ENCODE assay signal across 15 mouse cellular contexts in genomic region chr9:89508407-89509101, GRCm38 (mm10).
A peak's percentile ranks its signal among the peaks of the same experiment; 100 is the strongest.
DNase-seq lines count a peak whose midpoint lies in the region; ATAC-seq lines count a peak whose summit lies in the region.
"Had no signal": no experiment of that assay in that cellular context is flagged by ENCODE, and none has a peak within 500 bp of the region (broad histone marks: within the 10 kb centered on the region; RNA-seq: fewer than 3 reads in every experiment).

No protein-coding gene starts in this region.

- intact Hi-C loops in heart, postnatal 14 days (cut with DNase I), result no loop called here

- H3K4me1 ChIP-seq in hindbrain, embryonic 12.5 days, result no peaks in the 10 kb centered on the region
- H3K4me1 ChIP-seq in hindbrain, embryonic 10.5 days (replicated peaks), result no peaks in the 10 kb centered on the region
- H3K4me1 ChIP-seq in neural tube, embryonic 12.5 days, result no peaks in the 10 kb centered on the region
- H3K4me1 ChIP-seq in neural tube, embryonic 15.5 days, result no peaks in the 10 kb centered on the region
- no peaks in the 10 kb centered on the region for H3K4me1 ChIP-seq in midbrain, embryonic 14.5 days (ENCODE audit: control insufficient read depth, insufficient read depth, low read length)
- H3K4me1 ChIP-seq: liver, embryonic 15.5 days had no signal

- ATAC-seq in hindbrain, embryonic 12.5 days (ENCODE audit: low FRiP score), result peak; percentile 40; the same call in 1 of the 2 replicates
- peak; percentile 30; the same call in 1 of the 2 replicates for ATAC-seq in neural tube, embryonic 12.5 days (ENCODE audit: low FRiP score, low read depth)
- ATAC-seq in neural tube, embryonic 15.5 days (ENCODE audit: low FRiP score), result no peak
- ATAC-seq in midbrain, embryonic 14.5 days (ENCODE audit: low FRiP score, low TSS enrichment), result peak; percentile 61

- no peak overlapping the region for H3K4me2 ChIP-seq in hindbrain, embryonic 12.5 days (replicated peaks)
- no peak overlapping the region for H3K4me2 ChIP-seq in neural tube, embryonic 12.5 days (replicated peaks)
- H3K4me2 ChIP-seq in neural tube, embryonic 15.5 days, result no peak overlapping the region
- no peak overlapping the region for H3K4me2 ChIP-seq in midbrain, embryonic 14.5 days (ENCODE audit: low read length)
- H3K4me2 ChIP-seq: heart, embryonic 11.5 days; liver, embryonic 15.5 days had no signal

- H3K27ac ChIP-seq in hindbrain, embryonic 12.5 days, result no peak overlapping the region
- H3K27ac ChIP-seq in hindbrain, embryonic 10.5 days, result no peak overlapping the region
- H3K27ac ChIP-seq in neural tube, embryonic 12.5 days, result no peak overlapping the region
- no peak overlapping the region for H3K27ac ChIP-seq in neural tube, embryonic 15.5 days (replicated peaks)
- no peak overlapping the region for H3K27ac ChIP-seq in midbrain, embryonic 14.5 days (replicated peaks; ENCODE audit: low read depth, low read length)
- H3K27ac ChIP-seq: liver, embryonic 15.5 days; stomach, postnatal 0 days had no signal

- no peak overlapping the region for H3K4me3 ChIP-seq in hindbrain, embryonic 12.5 days
- H3K4me3 ChIP-seq in hindbrain, embryonic 10.5 days, result no peak overlapping the region
- no peak overlapping the region for H3K4me3 ChIP-seq in neural tube, embryonic 12.5 days
- no peak overlapping the region for H3K4me3 ChIP-seq in neural tube, embryonic 15.5 days (replicated peaks)
- no peak overlapping the region for H3K4me3 ChIP-seq in midbrain, embryonic 14.5 days (replicated peaks; ENCODE audit: low read depth, low read length)
- H3K4me3 ChIP-seq: liver, embryonic 15.5 days had no signal

- no peaks in the 10 kb centered on the region for H3K9me3 ChIP-seq in hindbrain, embryonic 12.5 days (replicated peaks)
- H3K9me3 ChIP-seq in hindbrain, embryonic 10.5 days, result no peaks in the 10 kb centered on the region
- no peaks in the 10 kb centered on the region for H3K9me3 ChIP-seq in neural tube, embryonic 12.5 days
- no peaks in the 10 kb centered on the region for H3K9me3 ChIP-seq in neural tube, embryonic 15.5 days (replicated peaks)
- H3K9me3 ChIP-seq in midbrain, embryonic 14.5 days (ENCODE audit: control insufficient read depth, low read length), result no peaks in the 10 kb centered on the region

- 93% methylated on average over 6 of the region's 6 CpGs for WGBS in hindbrain, embryonic 12.5 days
- 93% methylated on average over 6 of the region's 6 CpGs for WGBS in hindbrain, embryonic 10.5 days
- WGBS in neural tube, embryonic 12.5 days, result 95% methylated on average over 6 of the region's 6 CpGs
- 92% methylated on average over 6 of the region's 6 CpGs for WGBS in neural tube, embryonic 15.5 days
- WGBS in midbrain, embryonic 14.5 days, result 91% methylated on average over 6 of the region's 6 CpGs

- H3K36me3 ChIP-seq in hindbrain, embryonic 12.5 days, result no peaks in the 10 kb centered on the region
- H3K36me3 ChIP-seq in hindbrain, embryonic 10.5 days, result no peaks in the 10 kb centered on the region
- H3K36me3 ChIP-seq in neural tube, embryonic 12.5 days, result no peaks in the 10 kb centered on the region
- H3K36me3 ChIP-seq in neural tube, embryonic 15.5 days, result no peaks in the 10 kb centered on the region
- H3K36me3 ChIP-seq in midbrain, embryonic 14.5 days (ENCODE audit: control insufficient read depth, insufficient read depth, low read length), result no peaks in the 10 kb centered on the region
- H3K36me3 ChIP-seq: liver, embryonic 15.5 days had no signal

- no peak for DNase-seq in hindbrain, embryonic 10.5 days (ENCODE audit: low spot score)
- DNase-seq in midbrain, embryonic 14.5 days, result no peak
- no peak for DNase-seq in gastrocnemius, adult 8-10 months (ENCODE audit: low spot score in 2 of 2)
- DNase-seq in heart, postnatal 14 days, result no peak
- DNase-seq: adrenal gland, adult 2 months; cerebellum, adult 9-10 months; heart, postnatal 36 days; lung, postnatal 10 days; right cerebral cortex, adult 18-20 months had no signal

- H3K9ac ChIP-seq in hindbrain, embryonic 12.5 days, result no peak overlapping the region
- H3K9ac ChIP-seq in neural tube, embryonic 12.5 days, result no peak overlapping the region
- H3K9ac ChIP-seq in neural tube, embryonic 15.5 days (replicated peaks), result no peak overlapping the region
- H3K9ac ChIP-seq in midbrain, embryonic 14.5 days (replicated peaks; ENCODE audit: low read length), result no peak overlapping the region
- H3K9ac ChIP-seq: liver, embryonic 15.5 days had no signal

- no peaks in the 10 kb centered on the region for H3K27me3 ChIP-seq in hindbrain, embryonic 12.5 days
- H3K27me3 ChIP-seq in hindbrain, embryonic 10.5 days (ENCODE audit: insufficient read depth, poor library complexity, severe bottlenecking), result no peaks in the 10 kb centered on the region
- no peaks in the 10 kb centered on the region for H3K27me3 ChIP-seq in neural tube, embryonic 12.5 days (replicated peaks)
- H3K27me3 ChIP-seq in neural tube, embryonic 15.5 days (replicated peaks), result no peaks in the 10 kb centered on the region
- H3K27me3 ChIP-seq in midbrain, embryonic 14.5 days (ENCODE audit: control insufficient read depth, insufficient read depth, low read length), result no peaks in the 10 kb centered on the region
- H3K27me3 ChIP-seq: liver, embryonic 15.5 days had no signal
